Mouse (Mus musculus) CD4-positive, CD25-positive, alpha-beta regulatory T cell, adult 2 months (primary cell): ENCODE data around the gene Clcnkb.
A peak's percentile ranks its signal among the peaks of the same experiment; 100 is the strongest.

Source experiments
- DNase-seq: peaks from one replicate; pipeline ENCODE4 v3.0.0-alpha.2; 2012; ENCODE audit warnings: low read depth, low spot score

Clcnkb gene

DNA sequence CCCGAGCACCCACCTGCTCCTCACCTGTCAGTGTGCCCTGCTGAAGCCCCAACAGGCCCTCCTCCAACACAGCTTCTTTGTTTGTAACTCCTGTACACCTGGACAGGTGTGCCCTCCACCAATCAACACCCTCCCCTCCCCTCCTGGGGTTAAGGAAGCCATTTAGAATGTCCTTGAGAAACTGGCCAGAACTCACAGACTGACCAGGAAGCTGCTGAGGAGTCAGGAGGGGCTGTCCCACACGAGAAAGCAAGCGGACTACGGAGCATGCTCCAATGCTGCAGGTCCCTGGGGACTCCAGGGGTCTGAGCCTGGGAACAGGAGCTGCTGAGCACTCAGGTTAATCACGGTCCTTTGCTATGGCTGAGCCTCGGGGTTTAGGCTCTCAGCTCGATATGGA is at the start of gene Clcnkb:
Gene Clcnkb, minus strand, starts transcription at position 91 of the 400 bp plus-strand sequence.
- DNase-seq, result no peak

DNA sequence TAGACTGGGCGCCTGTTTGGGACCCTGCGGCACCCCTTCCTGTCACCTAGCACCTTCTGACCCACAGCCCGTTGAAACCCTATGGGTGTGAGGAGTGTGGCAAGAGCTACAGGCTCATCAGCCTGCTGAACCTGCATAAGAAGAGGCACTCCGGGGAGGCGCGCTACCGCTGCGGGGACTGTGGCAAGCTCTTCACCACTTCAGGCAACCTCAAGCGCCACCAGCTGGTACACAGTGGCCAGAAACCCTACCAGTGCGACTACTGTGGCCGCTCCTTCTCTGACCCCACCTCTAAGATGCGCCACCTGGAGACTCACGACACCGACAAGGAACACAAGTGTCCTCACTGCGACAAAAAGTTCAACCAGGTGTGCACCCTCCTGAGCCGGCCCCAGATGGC is 48.9 kb upstream of the Clcnkb start:
- DNase-seq, result no peak

DNA sequence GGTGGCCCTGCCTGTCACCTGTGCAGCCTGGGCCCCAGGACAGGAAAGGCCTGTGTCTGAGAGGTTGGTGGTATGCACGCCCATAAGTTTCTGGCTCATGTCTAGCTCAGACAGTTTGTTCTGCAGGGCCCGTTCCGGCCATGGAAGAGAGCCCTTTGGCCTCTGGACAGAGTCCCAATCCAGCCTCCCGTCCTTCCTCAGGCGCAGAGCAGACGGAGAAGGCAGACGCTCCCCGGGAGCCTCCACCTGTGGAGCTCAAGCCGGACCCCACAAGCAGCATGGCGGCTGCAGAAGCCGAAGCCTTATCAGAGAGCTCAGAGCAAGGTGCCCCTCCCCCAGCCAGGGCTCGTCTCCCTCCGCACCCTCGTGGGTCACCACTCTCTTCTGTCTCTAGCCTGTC is 47.7 kb upstream of the Clcnkb start:
- no peak for DNase-seq

DNA sequence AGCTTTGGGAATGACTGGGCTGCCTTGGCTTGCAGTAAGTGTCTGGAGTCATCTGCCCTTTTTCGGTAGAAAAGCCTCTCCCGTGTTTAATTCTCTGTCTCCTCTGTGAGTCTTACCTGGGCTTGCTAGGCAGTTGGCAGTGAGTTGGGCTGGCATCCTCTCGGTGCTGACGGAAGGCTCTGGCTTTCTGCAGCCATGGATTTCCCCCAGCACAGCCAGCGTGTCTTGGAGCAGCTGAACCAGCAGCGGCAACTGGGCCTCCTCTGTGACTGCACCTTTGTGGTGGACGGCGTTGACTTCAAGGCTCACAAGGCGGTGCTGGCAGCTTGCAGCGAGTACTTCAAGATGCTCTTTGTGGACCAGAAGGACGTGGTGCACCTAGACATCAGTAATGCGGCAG is 45.8 kb upstream of the Clcnkb start:
- no peak for DNase-seq

DNA sequence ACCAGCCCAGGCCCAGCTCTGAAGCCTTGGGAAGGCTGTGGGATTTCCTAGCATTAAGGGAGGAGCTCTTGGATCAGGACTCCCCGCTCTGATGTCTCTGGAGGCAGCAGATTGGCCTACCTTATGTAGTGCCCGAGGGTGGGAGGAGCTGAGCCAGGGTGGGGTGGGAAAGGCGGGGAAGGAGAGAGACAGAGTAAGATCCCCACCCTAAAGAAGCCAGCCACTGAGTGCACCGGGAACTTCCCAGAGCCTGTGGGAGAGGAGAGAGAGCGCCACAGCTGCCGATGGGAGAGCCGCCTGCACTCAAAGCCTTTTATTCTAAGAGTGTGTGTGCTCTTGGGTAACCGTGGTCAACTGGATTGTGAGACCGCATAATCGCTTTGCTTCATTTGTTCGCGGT is 45.3 kb upstream of the Clcnkb start:
- DNase-seq, result no peak

DNA sequence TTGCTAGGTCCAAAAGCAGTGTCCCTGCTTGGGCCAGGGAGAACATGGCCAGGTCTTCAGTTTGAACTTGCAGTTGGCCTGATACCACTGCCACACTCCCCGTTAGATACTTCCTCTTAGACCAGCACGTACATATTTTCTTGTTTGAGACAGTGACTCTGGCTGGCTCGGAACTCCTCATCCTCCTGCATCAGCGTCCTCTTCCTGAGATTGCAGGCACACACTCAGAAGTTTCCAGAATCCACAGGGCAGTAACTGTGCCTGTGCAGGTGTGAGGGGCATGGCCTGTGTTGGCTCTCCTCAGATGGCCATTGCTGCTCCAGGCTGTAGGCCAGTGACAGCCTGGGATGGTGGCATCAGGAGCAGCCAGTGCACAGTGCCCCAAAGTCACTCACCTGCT is 44.7 kb upstream of the Clcnkb start:
- no peak for DNase-seq

DNA sequence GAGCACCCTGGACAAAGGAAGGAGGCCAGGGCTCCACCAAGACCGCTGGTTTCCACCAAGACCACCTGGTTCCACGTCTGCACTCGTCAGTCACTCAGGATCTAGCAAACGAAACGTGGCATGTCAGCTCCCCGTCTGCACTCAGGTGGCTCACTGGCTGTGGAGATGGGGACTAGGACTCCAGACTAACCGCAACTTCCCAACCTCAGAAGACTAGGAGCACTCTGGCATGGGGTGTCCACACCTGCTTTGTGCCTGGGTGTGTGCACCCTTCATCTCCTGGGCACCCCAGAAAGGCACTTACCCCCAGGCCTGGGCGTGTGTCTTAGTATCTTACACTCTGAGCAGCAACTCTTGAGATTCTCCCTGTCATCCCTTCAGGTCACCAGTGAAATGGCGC is 44.0 kb upstream of the Clcnkb start:
- DNase-seq, result no peak

DNA sequence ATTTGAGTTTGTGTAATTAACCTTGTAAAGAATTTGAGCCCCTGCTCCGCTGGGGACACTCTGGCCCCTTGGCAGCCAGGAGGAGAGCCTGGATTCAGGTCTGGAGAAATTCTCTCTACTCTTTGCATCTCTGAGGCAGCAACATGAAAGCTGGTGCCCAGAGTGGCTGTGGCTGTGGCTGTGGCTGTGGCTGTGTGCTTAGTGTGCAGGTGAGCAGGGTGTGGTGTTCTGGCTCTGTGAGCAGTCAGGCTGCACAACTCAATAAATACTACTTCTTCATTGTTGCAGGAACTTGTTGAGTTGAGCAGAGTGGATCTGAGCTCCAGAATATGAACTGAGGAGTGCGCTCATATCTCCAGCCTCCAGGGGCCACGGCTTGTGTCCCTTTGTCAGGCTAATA is 43.1 kb upstream of the Clcnkb start:
- no peak for DNase-seq

DNA sequence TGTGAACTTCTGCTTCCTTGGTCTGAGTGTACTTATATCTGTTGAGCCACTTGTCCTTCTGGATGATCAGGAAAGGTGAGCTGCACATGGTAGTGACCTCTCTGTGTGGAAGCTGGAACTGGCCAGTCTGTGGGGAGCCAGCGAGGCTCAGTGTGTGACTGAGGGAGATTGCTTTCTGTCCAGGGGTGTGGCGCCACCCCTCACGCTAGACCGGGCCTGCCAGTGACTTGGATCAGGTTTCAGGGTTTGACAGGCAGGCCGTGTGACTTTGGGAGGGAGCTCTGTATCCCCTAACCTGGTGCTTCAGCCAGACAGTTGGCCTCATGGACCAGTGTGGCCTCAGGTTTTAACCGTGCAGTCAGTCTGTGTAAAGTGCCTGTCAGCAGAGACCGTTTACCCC is 42.4 kb upstream of the Clcnkb start:
- no peak for DNase-seq

DNA sequence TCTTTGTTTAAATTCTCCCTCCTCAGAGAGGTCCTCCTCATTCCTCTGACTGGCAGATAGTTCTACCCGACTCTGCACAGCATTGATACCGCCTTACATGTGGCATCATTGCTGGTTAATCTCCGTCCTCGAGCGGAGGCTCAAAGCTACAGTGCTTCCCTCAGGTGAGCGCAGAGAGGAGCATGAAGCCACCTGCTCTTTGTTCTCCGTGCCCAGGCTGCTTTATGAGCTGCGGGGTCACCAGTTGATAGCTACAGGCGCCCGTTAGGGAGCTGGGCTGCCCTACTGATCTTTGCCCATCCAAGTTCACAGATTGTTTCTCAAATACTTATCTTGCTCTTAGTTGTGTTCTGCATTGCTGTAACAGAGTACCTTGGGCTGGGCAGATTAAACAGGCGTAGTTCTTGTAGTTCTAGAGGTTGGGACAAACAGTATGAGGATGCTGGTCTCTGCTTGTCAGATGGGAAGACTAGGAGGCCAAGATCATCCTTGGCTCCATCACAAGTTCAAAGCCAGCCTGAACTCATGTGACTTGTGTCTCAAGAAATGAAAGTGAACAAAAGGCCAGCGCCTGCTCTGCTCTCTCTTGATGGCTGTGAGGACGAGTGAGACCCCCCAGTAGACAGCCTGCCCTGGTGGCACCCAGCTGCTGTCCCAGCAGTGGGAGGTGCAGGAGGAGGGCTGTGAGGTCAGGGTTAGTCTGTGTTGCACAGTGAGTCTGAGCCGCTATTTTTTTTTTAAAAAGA is 40.6 kb upstream of the Clcnkb start:
- DNase-seq, result no peak

DNA sequence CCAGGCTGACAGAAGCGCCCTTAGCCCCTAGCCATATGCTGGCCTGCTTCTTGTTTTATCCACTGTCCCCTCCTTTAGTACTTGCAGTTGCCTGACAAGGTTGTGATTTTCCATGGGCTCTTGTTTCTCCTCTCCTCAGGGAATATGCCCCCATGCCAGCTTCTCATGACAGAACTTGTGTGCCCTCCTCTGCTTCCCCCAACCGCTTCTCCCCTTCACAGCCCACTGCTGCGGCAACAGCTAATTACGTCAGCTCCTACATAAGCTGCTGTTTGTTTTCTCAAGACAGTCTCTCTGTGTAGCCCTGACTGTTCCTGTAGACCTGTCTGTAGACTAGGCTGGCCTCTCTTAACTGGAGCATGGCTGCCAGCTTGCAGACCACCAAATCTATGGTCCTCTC is 39.7 kb upstream of the Clcnkb start:
- no peak for DNase-seq

DNA sequence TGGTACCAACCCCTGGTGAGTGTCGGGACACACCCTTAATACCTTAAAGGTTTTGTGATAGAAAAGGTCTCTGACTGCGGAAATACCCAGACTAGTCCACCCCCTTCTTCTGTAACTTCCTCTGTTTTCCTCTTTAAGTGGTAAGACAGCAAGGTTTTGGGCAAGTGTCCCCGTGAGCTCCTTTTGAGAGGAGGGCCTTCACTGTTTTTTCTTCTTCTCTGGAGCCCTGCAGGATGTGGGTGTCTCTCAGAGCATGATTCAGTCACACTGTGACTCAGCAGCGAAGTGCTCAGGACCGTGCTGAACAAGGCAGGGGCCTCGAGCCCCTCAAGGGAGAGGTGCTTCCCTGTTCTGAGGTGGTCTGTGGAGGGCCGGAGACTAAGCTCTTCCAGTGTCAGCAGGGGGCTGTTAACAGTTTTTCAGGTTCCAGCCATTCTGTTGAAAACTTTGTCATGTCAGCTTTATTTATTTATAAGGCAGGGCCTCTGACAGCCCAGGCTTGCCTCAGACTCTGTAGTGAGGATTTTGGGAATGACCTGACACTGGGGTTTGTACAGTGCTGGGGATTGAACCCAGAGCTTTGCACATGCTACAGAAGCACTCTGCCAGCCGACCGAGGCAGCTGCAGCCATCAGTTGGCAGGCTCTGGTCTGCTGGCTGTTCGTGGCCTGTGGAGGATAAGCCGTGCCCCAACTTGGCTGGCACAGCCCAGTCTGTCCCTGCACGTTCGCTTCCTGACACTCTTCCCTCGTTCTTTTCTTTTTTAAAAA is 39.0 kb upstream of the Clcnkb start:
- peak; percentile 78 for DNase-seq

DNA sequence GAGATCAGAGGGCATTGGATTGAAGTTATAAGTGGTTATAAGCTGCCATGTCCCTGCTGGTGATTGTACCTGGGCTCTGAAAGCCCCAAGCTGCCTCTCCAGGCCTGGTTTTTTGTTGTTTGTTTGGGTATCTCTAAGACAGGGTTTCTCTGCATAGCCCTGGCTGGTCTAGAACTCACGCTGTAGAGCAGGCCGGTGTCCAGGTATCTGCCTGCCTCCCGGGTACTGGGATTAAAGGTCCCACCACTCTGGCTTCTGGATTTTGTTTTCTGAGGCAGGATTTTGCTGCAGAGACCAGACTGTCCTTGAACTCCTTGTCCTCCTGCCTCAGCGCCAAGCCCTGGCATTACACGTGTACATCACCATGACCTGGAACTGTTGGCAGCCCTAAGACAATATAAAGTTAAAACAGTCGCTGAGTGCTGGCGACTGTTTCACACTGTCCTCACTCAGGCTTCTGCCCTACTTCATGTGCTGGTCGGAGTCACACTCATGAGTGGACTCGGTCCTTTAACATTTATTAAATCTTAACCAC is 36.2 kb upstream of the Clcnkb start:
- DNase-seq, result no peak

DNA sequence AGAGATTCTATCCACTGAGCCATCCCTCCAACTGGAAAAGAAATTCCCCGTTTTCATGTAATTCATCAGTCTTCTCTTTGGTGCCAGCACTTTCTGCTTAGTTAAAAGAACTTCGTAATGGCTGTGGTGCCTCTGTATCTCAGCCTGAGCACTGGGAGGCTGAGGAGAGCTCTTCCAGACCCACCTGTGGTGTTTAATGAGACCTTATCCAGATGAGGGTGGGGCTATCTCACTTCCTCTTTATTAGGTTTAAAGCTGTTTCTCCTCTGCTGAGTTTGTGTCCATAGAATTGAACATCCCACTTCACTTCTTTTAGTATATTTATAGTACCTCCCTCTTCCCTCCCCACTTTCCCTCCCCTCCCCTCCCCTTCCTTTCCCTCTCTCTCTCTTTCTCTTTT is 35.4 kb upstream of the Clcnkb start:
- no peak for DNase-seq

DNA sequence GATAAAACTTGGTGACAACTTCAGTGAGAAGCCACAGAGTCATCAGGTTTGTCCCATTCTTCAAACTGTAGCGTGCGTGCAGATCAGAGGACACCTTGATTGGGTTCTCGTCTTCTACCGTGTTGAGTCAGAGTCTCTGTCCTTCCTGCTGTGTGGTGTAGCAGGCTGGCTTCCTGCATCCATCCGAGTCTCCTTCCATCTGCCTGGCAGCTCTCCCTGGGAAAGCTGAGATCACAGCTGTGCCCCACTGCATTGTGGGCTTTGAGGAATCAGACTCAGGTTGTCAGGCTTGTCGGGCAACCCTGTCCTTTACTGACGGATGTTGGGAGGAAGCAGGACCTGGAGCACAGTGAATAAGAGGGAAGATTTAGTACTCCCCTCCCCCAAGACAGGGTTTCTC is 30.4 kb upstream of the Clcnkb start:
- DNase-seq, result no peak

DNA sequence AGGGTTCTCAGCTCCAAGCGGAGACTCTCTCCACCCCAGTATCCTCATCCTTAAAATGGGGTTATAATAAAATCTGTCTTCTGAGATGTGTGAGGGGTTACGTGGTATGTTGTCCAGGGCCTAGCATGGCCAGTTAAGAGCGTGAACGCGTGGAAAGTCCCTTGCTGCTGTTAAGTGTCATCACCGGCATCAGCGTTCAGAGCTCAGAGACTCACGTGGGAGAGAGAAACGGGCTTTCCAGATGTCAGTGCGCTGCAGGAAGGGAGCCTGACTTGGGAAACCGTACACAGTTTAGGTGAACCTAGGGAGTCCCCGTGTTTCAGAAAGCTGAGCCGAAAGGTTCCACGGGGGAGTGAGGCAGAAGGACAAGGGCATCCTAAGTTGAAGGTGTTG is 29.5 kb upstream of the Clcnkb start:
- DNase-seq, result peak; percentile 59

DNA sequence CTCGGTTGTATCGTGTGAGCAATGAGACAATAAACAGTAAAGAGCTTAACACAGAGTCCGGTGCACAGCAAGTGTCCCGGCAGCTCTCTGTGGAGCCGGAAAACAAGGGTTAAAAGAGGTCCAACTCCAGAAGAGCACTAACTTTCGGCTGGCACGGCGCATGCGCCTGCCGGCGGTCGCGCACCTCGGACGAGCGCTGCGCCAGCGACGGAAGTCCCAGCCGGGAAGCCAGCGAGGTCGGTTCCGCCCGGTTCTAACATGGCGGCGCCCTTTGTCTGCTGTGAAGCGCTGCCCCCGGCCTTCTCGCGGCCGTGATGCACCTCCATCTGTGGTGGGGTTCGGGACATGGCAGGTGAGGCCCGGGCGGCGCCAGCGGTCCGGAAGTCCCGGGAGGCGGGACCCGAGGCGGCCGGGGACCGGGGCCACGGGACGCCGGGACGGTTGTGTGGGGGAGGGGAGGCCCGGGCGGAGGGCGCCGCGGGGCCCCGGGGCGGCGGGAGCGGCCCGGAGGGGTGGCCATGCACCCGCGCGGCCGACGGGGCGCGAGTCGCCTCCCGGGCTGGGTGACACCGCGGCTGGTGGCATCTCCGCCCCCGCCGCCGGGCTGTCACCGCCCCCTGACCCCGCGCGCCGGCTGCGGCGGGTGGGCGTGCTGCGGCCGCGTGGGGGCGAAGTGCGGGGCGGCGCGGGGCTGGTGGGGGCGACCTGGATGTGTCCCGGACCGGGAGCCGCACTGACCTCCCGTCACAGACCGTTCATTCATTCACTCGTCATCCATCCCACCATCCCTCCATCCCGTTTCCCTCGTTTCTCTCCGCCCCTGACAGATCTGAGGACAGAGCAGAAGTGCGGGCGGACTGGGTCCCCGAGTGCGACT is 28.9 kb upstream of the Clcnkb start, which contains the start of gene Zbtb17:
Gene Zbtb17, plus strand, starts transcription at position 204 of the 877 bp plus-strand sequence.
- DNase-seq, result peak; percentile 95

DNA sequence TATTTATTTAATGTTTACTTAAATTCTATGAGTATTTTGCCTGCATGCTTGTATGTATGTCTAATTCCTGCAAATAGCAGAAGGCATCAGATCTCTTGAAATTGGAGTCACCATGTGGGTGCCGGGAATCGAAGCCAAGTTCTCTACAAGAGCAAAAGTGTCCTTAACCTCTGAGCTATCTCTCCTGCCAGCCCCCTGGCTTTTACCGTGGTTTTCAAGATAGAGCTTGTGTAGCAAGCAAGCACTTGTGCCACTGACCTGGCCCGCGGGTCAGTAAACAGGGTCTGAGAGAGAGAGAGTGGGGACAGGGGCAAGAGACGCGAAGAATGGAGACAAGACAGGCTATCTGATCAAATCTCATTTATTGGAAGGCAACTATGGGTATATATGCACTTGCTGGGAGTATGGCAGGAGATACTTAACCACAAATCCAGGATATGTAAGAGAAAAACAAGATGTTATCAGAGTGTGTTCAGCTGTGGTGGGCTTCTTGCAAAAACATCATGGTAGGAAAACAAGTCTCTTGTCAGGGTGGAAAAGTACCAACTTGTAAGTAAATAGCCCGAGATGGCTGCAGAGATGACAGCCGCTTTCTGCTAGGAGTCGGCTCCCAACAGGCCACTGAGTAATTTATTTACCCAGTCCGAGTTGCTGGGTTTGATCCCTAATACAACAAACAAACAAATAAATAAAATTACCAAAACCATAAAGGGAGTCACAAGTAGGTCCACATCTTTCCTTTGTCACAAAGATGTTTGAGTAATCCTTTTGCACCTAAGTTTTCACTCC is 28.0 kb upstream of the Clcnkb start:
- no peak for DNase-seq

DNA sequence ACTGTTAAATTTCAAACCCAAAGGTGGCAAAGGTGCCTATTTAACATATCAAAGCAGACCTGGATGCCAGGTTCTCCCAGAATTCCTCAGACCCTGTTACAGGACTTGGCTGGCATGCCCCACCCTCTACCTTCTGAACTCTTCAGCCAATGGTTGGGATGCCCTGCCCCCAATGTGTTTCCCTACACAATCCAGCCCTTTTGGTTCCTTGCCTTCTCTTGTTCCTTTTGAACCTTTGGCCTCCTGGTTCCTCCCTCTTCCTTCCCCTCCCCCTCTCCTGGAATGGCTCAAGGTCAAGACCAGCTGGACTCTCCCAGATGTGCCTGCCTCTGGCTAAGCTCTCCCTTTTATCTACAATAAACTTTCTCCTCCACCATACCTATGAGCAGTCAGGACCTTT is 25.1 kb upstream of the Clcnkb start:
- no peak for DNase-seq

DNA sequence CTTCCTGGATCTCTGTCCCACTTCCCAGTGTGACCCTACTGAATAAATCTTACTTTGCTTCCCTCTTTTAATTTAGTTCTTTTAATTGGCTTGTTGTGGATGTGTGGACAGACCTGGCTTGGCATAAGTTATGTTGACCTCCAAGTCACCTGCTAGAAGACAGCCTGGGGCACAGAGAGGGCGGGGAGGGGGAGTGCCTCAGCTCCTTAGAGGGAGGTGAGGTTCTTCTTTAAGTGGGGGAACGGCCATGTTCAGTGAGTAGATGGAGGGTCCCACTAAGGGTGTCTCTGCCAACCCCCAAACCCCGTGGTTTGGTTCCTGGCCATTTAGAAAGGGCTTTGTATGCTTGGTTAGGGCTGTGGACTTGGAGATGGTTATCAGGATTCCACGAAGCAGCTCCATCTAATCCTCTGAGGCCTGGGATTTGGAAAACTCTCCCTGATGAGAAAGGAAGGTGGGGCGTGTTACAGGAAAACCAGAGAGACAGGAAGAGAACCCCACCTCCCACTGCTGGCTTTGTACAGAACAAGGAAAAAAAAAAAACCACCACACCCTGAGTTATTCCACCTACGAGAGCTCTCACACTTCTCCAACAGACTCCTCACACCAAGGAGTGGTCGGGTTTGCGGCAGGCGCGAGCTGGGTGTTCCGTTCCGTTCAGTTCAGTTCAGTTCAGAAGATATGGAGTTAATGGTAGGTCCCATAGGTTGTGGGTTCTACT is 23.4 kb upstream of the Clcnkb start:
- DNase-seq, result no peak

DNA sequence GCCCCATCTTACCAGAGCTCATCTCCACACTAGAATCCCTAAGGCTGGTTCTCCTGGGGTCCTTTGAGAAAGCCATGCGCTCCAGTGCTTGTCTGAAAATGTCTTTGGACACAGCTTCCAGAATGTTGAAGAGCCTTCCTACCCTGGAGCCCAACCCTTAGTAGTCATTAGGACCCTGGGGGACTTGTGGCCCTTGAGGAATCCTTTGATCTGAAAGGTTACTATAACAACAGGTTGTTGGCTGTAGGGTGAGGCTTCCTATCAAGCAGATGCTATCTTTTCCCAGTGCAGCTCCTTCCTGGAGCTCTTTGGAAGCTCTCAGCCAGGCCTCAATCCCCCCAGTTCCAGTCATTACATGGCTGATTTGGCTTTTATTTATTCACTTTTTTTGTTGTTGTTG is 20.2 kb upstream of the Clcnkb start, which contains the start of gene Srarp:
Gene Srarp, minus strand, starts transcription at position 132 of the 400 bp plus-strand sequence.
- no peak for DNase-seq
